Mouse (Mus musculus) lung, embryonic 14.5 days (tissue): ENCODE results near the gene Prdm5. TPM values are rescaled to one million over a fixed set of nuclear protein-coding genes. Genes with fewer than 3 reads are reported as not detected.
A peak's percentile ranks its signal among the peaks of the same experiment; 100 is the strongest.

Source experiments
- ATAC-seq: fragments of 200-750 bp; cut with Nextera tagmentation; 2 replicates; pipeline ENCODE4 v1.8.0; 2017; ENCODE audit warnings: mild to moderate bottlenecking, moderate TSS enrichment, moderate library complexity; ENCODE audit not compliant: insufficient read depth
- DNase-seq: peaks from one replicate; pipeline ENCODE4 v3.0.0-alpha.2; 2015
- H3K27ac ChIP-seq: fragments of 300-500 bp; sonication (generic); 2 replicates; pipeline ENCODE4 v1.5.1; 2014; ENCODE audit warnings: low read depth, mild to moderate bottlenecking, moderate library complexity
- H3K27me3 ChIP-seq: fragments of 300-500 bp; sonication (generic); 2 replicates; pipeline ENCODE4 v1.6.1; 2014; ENCODE audit warnings: low read length, control low read depth; ENCODE audit not compliant: insufficient read depth
- H3K36me3 ChIP-seq: fragments of 300-500 bp; sonication (generic); 2 replicates; pipeline ENCODE4 v1.6.1; 2014; ENCODE audit warnings: control low read depth; ENCODE audit not compliant: insufficient read depth
- H3K4me1 ChIP-seq: fragments of 300-500 bp; sonication (generic); 2 replicates; pipeline ENCODE4 v1.6.1; 2014; ENCODE audit warnings: antibody characterized with exemption, control low read depth; ENCODE audit not compliant: insufficient read depth
- H3K4me2 ChIP-seq: fragments of 300-500 bp; sonication (generic); 2 replicates; pipeline ENCODE4 v1.6.1; 2014; ENCODE audit warnings: mild to moderate bottlenecking
- H3K4me3 ChIP-seq: fragments of 300-500 bp; sonication (generic); 2 replicates; pipeline ENCODE4 v1.5.1; 2014; ENCODE audit warnings: low read depth, low read length
- H3K9ac ChIP-seq: fragments of 300-500 bp; sonication (generic); 2 replicates; pipeline ENCODE4 v1.6.1; 2014
- H3K9me3 ChIP-seq: fragments of 300-500 bp; sonication (generic); 2 replicates; pipeline ENCODE4 v1.6.1; 2016; ENCODE audit warnings: low read depth, low read length, control low read depth
- CTCF ChIP-seq: IDR thresholded peaks from 2 replicates; pipeline ENCODE4 v1.5.1; 2016; ENCODE audit warnings: antibody characterized with exemption, low read depth
- WGBS: fragments of 180-500 bp; shearing (Covaris S2); extraction: QIAGEN DNeasy Blood & Tissue Kit; methylation state at CpG from one replicate; pipeline ENCODE4 v1.1.7; 2014; 5-methylcytosine and 5-hydroxymethylcytosine counted together
- polyA plus RNA-seq: library from polyadenylated mRNA; unstranded; fragments of >200 nt; fragmentation: Nextera tagmentation; extraction: Ambion mirVana; gene quantifications from 2 replicates; pipeline ENCODE4 v1.2.1, GENCODE M21; 2014

Prdm5 gene
- polyA plus RNA-seq, 1 experiment from 2014 or later: 25.0 TPM

GRCm38 (mm10) chr6:65888835-65889234 is 110.0 kb downstream of the Prdm5 start:
- no peak for ATAC-seq

GRCm38 (mm10) chr6:65892045-65892660 is 113.4 kb downstream of the Prdm5 start:
- DNase-seq (peak; percentile 20), ATAC-seq (no peak)
- Histone ChIP-seq H3K4me2 (no peak overlapping the region), H3K4me1 (no peaks in the 10 kb centered on the region), H3K27me3 (no peaks in the 10 kb centered on the region), H3K27ac (no peak overlapping the region), H3K9me3 (no peaks in the 10 kb centered on the region), H3K9ac (no peak overlapping the region), H3K4me3 (no peak overlapping the region), H3K36me3 (peaks cover 10% of the 10 kb centered on the region; the same call in 1 of the 2 replicates)
- TF ChIP-seq CTCF: no peak
- WGBS: 59% methylated on average over 4 of the region's 4 CpGs

More at GRCm38 (mm10) chr6:65888835-65889234, 110.0 kb downstream of the Prdm5 start:
- 97% methylated on average over 1 of the region's 1 CpGs for WGBS
- Histone ChIP-seq H3K4me1 (no peaks in the 10 kb centered on the region), H3K9me3 (no peaks in the 10 kb centered on the region), H3K4me3 (no peak overlapping the region), H3K27me3 (no peaks in the 10 kb centered on the region), H3K36me3 (peaks cover 19% of the 10 kb centered on the region; the same call in 1 of the 2 replicates), H3K9ac (no peak overlapping the region), H3K4me2 (no peak overlapping the region), H3K27ac (no peak overlapping the region)
- DNase-seq: no peak
- no peak for TF ChIP-seq CTCF

DNA sequence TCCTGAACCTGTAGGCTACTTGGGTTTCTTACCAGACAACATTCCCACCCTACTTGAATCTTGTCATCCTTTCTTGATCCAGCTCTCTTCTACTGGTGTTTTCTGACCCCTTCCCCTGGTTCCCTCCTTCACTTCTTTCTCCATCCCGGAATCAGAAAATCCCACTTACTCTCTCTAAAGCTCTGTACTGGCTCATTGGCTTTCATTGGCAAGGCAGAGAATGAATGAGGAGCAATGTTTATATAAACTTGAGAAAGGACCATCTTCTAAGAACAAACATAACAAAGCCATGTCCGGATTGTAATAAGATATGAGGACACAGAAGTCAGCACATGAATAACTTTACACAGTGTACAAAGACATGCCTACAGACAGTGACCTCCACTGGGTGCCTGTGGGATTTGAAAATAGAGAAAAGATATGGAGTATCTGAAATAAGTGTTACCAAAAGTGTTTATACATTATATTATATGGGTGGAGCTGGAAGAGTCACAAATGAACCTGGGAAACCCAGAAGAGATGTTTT is 127.9 kb downstream of the Prdm5 start:
- ATAC-seq (no peak), DNase-seq (no peak)
- no peak overlapping the region for H3K9ac ChIP-seq
- H3K4me3 ChIP-seq: no peak overlapping the region
- no peaks in the 10 kb centered on the region for H3K4me1 ChIP-seq
- no peaks in the 10 kb centered on the region for H3K27me3 ChIP-seq
- no peak overlapping the region for H3K27ac ChIP-seq
- H3K36me3 ChIP-seq: peaks cover 22% of the 10 kb centered on the region
- H3K9me3 ChIP-seq: no peaks in the 10 kb centered on the region
- H3K4me2 ChIP-seq: no peak overlapping the region
- no peak for TF ChIP-seq CTCF
- 54% methylated on average over 2 of the region's 2 CpGs for WGBS

DNA sequence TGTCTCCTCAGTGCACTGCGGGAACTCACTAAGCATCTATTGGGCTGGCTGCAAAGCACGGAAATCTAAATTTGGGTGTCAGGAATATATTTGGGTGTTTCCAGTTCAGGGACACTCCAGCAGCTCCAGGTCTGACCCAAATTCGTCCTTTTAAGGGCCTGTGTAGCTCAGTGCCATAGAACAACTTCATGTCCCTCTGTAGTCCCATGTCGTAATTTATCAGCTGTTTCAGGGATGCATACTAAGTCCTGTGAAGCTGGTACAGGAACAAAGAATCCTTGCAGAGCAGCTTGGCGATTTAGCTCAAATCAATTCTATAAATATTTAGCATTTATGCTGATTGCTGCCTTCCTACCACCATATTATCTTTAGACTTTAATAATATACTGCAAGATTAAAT is 136.6 kb downstream of the Prdm5 start:
- Histone ChIP-seq H3K9ac (no peak overlapping the region), H3K9me3 (no peaks in the 10 kb centered on the region), H3K27ac (no peak overlapping the region), H3K36me3 (peaks cover 5% of the 10 kb centered on the region), H3K4me1 (no peaks in the 10 kb centered on the region), H3K27me3 (no peaks in the 10 kb centered on the region), H3K4me2 (no peak overlapping the region), H3K4me3 (no peak overlapping the region)
- no peak for TF ChIP-seq CTCF
- DNase-seq (no peak), ATAC-seq (no peak)
- WGBS: 76% methylated on average over 5 of the region's 5 CpGs

- Histone ChIP-seq H3K9me3 (no peaks in the 10 kb centered on the region), H3K27me3 (no peaks in the 10 kb centered on the region), H3K4me1 (no peaks in the 10 kb centered on the region), H3K4me3 (no peak overlapping the region), H3K9ac (no peak overlapping the region), H3K4me2 (no peak overlapping the region), H3K36me3 (no peaks in the 10 kb centered on the region; the same call in 1 of the 2 replicates), H3K27ac (no peak overlapping the region)
- ATAC-seq (no peak), DNase-seq (no peak)
- WGBS: 58% methylated on average over 3 of the region's 3 CpGs
- TF ChIP-seq CTCF: no peak
Observed at GRCm38 (mm10) chr6:65921703-65922102, 142.9 kb downstream of the Prdm5 start.

DNA sequence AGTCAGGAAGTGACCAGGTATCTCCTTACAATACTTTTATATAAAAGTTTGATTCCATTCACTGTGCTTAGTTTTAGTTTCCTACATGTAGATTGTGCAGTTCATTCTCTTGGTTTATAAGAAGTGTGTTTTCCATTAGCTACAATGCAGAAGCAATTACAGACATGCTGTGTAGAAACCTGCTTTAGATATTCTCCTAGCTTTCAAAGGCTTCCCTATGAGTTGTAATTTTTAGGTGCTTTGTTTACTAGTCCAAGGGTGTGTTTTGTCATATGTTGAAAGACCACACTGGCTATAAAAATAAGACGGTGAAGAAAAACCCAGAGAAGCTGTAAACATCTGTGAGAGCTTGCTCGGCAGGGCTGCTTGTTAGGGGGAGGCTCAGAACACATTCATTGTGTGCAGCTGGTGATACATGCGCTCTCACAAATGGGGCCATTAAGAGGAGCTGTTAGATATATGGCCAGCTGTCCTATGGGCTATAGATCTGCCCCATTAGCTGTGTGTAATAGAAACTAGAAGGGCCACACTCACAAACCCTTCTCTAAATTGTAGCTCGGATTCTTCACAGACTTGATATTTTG is 144.8 kb downstream of the Prdm5 start:
- no peak for TF ChIP-seq CTCF
- H3K4me1 ChIP-seq: no peaks in the 10 kb centered on the region
- WGBS: 65% methylated on average over 4 of the region's 4 CpGs
- peaks cover 3% of the 10 kb centered on the region; the same call in 1 of the 2 replicates for H3K36me3 ChIP-seq
- no peaks in the 10 kb centered on the region for H3K9me3 ChIP-seq
- no peak overlapping the region for H3K4me2 ChIP-seq
- ATAC-seq (no peak), DNase-seq (no peak)
- H3K4me3 ChIP-seq: no peak overlapping the region
- H3K27me3 ChIP-seq: no peaks in the 10 kb centered on the region
- no peak overlapping the region for H3K9ac ChIP-seq
- H3K27ac ChIP-seq: no peak overlapping the region

GRCm38 (mm10) chr6:65925737-65926333 is 147.0 kb downstream of the Prdm5 start:
- Histone ChIP-seq H3K4me1 (no peaks in the 10 kb centered on the region), H3K9me3 (no peaks in the 10 kb centered on the region), H3K4me3 (no peak overlapping the region), H3K27me3 (no peaks in the 10 kb centered on the region), H3K9ac (no peak overlapping the region), H3K36me3 (peaks cover 9% of the 10 kb centered on the region; the same call in 1 of the 2 replicates), H3K4me2 (no peak overlapping the region), H3K27ac (no peak overlapping the region)
- DNase-seq: no peak
- no peak for TF ChIP-seq CTCF
- 79% methylated on average over 3 of the region's 3 CpGs for WGBS
- no peak for ATAC-seq
